Mouse (Mus musculus) embryonic facial prominence, embryonic 10.5 days (tissue): ENCODE measurements around the gene Plek. TPM values are rescaled to one million over a fixed set of nuclear protein-coding genes. Genes with fewer than 3 reads are reported as not detected.

Experiments
- polyA plus RNA-seq: library from polyadenylated mRNA; unstranded; fragments of >200 nt; fragmentation: Nextera tagmentation; extraction: Ambion mirVana; gene quantifications from 2 replicates; pipeline ENCODE4 v1.2.1, GENCODE M21; 2016

Gene Plek
- polyA plus RNA-seq, 1 experiment from 2014 or later = 5.1 TPM

Other genes starting within 250 kb of the Plek start
- 1.5 and 1.6 TPM in 2 replicates for gene Fbxo48, start 101.0 kb downstream of the Plek start, polyA plus RNA-seq
- 12.5 and 16.2 TPM in 2 replicates for gene Cnrip1, start 795 bp downstream of the Plek start, polyA plus RNA-seq
- 75.6 and 77.3 TPM in 2 replicates for gene Ppp3r1, start 106.9 kb upstream of the Plek start, polyA plus RNA-seq
- 29.5 and 30.1 TPM in 2 replicates for gene Wdr92, start 129.7 kb upstream of the Plek start, polyA plus RNA-seq
- gene Pno1, start 159.2 kb upstream of the Plek start, polyA plus RNA-seq = 118 and 128 TPM in 2 replicates
- 110 and 113 TPM in 2 replicates for gene C1d, start 205.2 kb upstream of the Plek start, polyA plus RNA-seq